Mouse (Mus musculus): ENCODE data around the gene Noc3l. TPM values are rescaled to one million over a fixed set of nuclear protein-coding genes. Genes with fewer than 3 reads are reported as not detected.

Noc3l gene
- polyA plus RNA-seq (2015; fragmentation: Nextera tagmentation; extraction: Ambion mirVana), result 6.0 and 6.6 TPM in 2 replicates

GRCm38 (mm10) chr19:38818766-38819426 lies at the start of gene Noc3l:
TSS of gene Noc3l (minus strand) at chr19:38819237.
- peak within 1 kb of the TSS; percentile 82 for H3K4me3 ChIP-seq (replicated peaks)
- ATAC-seq, result peak; percentile 99
- peaks cover 15% of the 10 kb centered on the region for H3K4me1 ChIP-seq (replicated peaks)
- H3K9ac ChIP-seq (replicated peaks), result peak within 1 kb of the TSS; percentile 85
- H3K27me3 ChIP-seq, result no peaks in the 10 kb centered on the region
- H3K9me3 ChIP-seq, result no peaks in the 10 kb centered on the region
- H3K36me3 ChIP-seq, result peaks cover 23% of the 10 kb centered on the region
- peak within 1 kb of the TSS; percentile 92 for H3K4me2 ChIP-seq (replicated peaks)
- under 1% methylated on average over 37 of the region's 38 CpGs for WGBS
- H3K27ac ChIP-seq, result peak within 1 kb of the TSS; percentile 25

DNA sequence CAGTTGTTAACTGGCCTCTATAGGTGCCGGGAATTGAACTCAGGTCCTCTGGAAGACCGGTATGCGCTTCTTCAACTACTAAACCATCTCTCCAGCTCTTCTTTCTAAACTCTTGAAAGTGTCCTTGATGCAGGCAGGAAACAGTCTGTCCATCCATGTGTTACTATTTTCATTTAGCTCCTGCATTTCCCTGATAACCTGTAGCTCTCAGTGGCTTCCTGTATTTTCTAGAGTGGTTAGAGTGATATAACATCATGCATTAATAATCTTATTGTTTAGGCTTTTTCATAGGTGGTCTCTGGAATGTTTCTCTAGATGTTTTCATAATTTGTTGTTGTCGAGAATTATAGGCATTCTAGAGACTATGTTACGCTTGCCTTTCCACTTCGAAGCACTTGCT lies 43.5 kb upstream of the Noc3l start:
- Histone ChIP-seq H3K9me3 (no peaks in the 10 kb centered on the region), H3K4me3 (replicated peaks) (no peak overlapping the region), H3K4me2 (replicated peaks) (no peak overlapping the region), H3K27ac (no peak overlapping the region), H3K4me1 (replicated peaks) (no peaks in the 10 kb centered on the region), H3K36me3 (peaks cover 4% of the 10 kb centered on the region; the same call in 1 of the 2 replicates), H3K27me3 (no peaks in the 10 kb centered on the region), H3K9ac (replicated peaks) (no peak overlapping the region)
- WGBS, result 94% methylated on average over 6 of the region's 6 CpGs
- ATAC-seq, result no peak

GRCm38 (mm10) chr19:38858224-38858623 lies 39.2 kb upstream of the Noc3l start:
- no peak overlapping the region for H3K9ac ChIP-seq (replicated peaks)
- no peak overlapping the region for H3K4me3 ChIP-seq (replicated peaks)
- H3K36me3 ChIP-seq, result no peaks in the 10 kb centered on the region
- H3K27ac ChIP-seq, result no peak overlapping the region
- 95% methylated on average over 3 of the region's 3 CpGs for WGBS
- no peak overlapping the region for H3K4me2 ChIP-seq (replicated peaks)
- no peak for ATAC-seq
- H3K9me3 ChIP-seq, result no peaks in the 10 kb centered on the region
- H3K27me3 ChIP-seq, result no peaks in the 10 kb centered on the region
- H3K4me1 ChIP-seq (replicated peaks), result no peaks in the 10 kb centered on the region

- Histone ChIP-seq H3K27me3 (no peaks in the 10 kb centered on the region), H3K27ac (no peak overlapping the region), H3K4me1 (replicated peaks) (no peaks in the 10 kb centered on the region), H3K9me3 (no peaks in the 10 kb centered on the region), H3K4me2 (replicated peaks) (no peak overlapping the region), H3K9ac (replicated peaks) (no peak overlapping the region), H3K36me3 (no peaks in the 10 kb centered on the region; the same call in 1 of the 2 replicates), H3K4me3 (replicated peaks) (no peak overlapping the region)
- 94% methylated on average over 2 of the region's 2 CpGs for WGBS
- no peak for ATAC-seq
Measured at GRCm38 (mm10) chr19:38846373-38846772, 27.3 kb upstream of the Noc3l start.

GRCm38 (mm10) chr19:38844817-38845216 lies 25.8 kb upstream of the Noc3l start:
- WGBS, result 61% methylated on average over 5 of the region's 5 CpGs
- Histone ChIP-seq H3K9ac (replicated peaks) (no peak overlapping the region), H3K4me1 (replicated peaks) (no peaks in the 10 kb centered on the region), H3K4me2 (replicated peaks) (no peak overlapping the region), H3K27me3 (no peaks in the 10 kb centered on the region), H3K36me3 (no peaks in the 10 kb centered on the region; the same call in 1 of the 2 replicates), H3K4me3 (replicated peaks) (no peak overlapping the region), H3K27ac (no peak overlapping the region), H3K9me3 (no peaks in the 10 kb centered on the region)
- ATAC-seq, result no peak

DNA sequence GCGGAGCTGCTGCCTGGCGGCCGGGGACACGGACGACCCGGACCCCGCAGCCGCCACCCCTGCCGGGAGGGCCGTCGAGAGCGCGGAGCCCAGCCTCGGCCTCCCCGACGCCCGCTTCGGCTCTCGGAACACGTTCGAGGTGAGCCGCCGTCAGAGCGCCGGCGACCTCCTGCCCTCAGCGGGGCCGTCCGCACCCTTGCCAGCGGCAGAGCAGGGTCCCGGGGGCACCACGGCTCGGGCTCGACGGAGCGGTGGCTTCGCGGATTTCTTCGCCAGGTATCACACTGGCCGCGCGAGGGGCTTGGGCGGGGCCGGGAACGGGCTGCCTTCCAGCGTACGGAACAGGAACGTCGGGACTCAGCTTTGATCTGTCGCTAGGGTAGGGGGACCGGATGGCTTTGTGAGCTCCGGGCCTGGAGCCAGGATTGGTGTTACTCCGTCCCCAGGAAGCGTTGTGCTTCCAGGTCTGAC lies 18.2 kb upstream of the Noc3l start:
- peaks cover 13% of the 10 kb centered on the region for H3K4me1 ChIP-seq (replicated peaks)
- H3K27me3 ChIP-seq, result no peaks in the 10 kb centered on the region
- peak overlapping the region; percentile 94 for H3K27ac ChIP-seq
- ATAC-seq, result peak; percentile 70
- under 1% methylated on average over 54 of the region's 54 CpGs for WGBS
- peak overlapping the region; percentile 84 for H3K9ac ChIP-seq (replicated peaks)
- H3K4me3 ChIP-seq (replicated peaks), result peak overlapping the region; percentile 81
- no peaks in the 10 kb centered on the region for H3K9me3 ChIP-seq
- peak overlapping the region; percentile 62 for H3K4me2 ChIP-seq (replicated peaks)
- H3K36me3 ChIP-seq, result no peaks in the 10 kb centered on the region; the same call in 1 of the 2 replicates

DNA sequence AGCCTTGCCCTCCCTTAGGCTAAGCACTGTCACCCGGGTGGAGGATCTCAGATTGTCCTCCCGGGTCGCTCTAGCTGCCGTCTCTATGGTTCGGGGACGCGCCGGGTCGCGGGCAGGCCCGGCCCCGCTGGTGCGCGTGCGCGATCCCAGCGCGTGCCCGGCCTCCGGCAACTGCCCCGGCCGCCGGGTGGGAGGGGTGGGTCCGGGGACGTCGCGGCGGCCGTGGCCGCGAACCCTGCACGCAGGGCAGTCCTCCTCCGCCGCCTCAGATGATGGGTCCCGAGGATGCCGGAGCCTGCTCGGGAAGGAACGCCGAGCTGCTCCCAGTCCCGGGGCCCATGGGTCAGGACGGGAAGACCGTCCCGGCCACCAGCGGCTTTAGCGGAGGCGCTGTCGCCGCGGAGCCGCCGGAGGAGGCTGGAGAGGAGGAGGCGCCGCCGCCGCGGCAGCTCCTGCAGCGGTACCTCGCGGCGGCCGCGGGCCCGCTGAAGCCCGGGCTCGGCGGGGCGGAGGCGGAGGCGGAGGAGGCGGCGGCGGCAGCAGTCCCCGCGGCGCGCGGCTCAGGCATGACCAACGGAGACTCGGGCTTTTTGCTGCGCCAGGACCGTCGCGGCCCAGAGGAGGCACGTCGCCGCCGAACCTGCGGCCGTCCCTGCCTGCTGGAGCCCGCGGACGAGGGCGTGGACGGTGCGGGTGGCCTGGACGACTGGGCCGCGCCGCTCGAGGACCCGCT lies 17.6 kb upstream of the Noc3l start, which contains the start of gene Tbc1d12:
TSS of gene Tbc1d12 (plus strand) at position 142 of the 733 bp plus-strand sequence.
- Histone ChIP-seq H3K9ac (replicated peaks) (peak within 1 kb of the TSS; percentile 84), H3K4me2 (replicated peaks) (peak within 1 kb of the TSS; percentile 62), H3K9me3 (no peaks in the 10 kb centered on the region), H3K4me3 (replicated peaks) (peak within 1 kb of the TSS; percentile 81), H3K27ac (peak within 1 kb of the TSS; percentile 94), H3K36me3 (no peaks in the 10 kb centered on the region; the same call in 1 of the 2 replicates), H3K27me3 (no peaks in the 10 kb centered on the region), H3K4me1 (replicated peaks) (peaks cover 13% of the 10 kb centered on the region)
- WGBS, result 0% methylated on average over 70 of the region's 101 CpGs
- peak; percentile 95 for ATAC-seq

- H3K27ac ChIP-seq, result peak overlapping the region; percentile 94
Measured at GRCm38 (mm10) chr19:38836084-38836437, 17.0 kb upstream of the Noc3l start.

DNA sequence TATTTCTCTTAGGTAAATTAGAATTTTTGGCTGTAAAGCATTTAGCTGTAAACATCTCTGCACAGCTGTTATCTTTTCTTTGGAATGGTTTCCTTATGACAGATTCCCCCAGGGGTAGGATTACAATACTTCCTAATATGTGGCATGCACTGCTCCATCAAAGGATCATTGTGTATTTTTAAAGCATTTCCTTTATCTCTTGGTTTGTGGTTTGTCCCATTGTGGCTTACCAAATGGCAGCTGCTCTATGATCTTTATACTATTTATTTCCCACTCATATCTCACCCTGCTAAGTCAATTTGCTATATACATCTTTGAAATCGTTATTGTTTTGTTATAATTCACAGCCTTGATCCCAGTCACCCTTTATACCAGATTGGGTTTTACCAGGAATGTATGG lies 14.2 kb upstream of the Noc3l start:
- H3K27me3 ChIP-seq, result no peaks in the 10 kb centered on the region
- H3K9ac ChIP-seq (replicated peaks), result no peak overlapping the region
- peaks cover 4% of the 10 kb centered on the region for H3K4me1 ChIP-seq (replicated peaks)
- WGBS, result 75% methylated on average over 1 of the region's 1 CpGs
- H3K27ac ChIP-seq, result no peak overlapping the region
- H3K4me2 ChIP-seq (replicated peaks), result no peak overlapping the region
- H3K9me3 ChIP-seq, result no peaks in the 10 kb centered on the region
- no peak overlapping the region for H3K4me3 ChIP-seq (replicated peaks)
- no peaks in the 10 kb centered on the region for H3K36me3 ChIP-seq
- ATAC-seq, result no peak

More at GRCm38 (mm10) chr19:38836084-38836437, 17.0 kb upstream of the Noc3l start:
- Histone ChIP-seq H3K4me2 (replicated peaks) (peak overlapping the region; percentile 62), H3K36me3 (no peaks in the 10 kb centered on the region), H3K4me1 (replicated peaks) (peaks cover 13% of the 10 kb centered on the region), H3K9me3 (no peaks in the 10 kb centered on the region), H3K4me3 (replicated peaks) (peak overlapping the region; percentile 81), H3K27me3 (no peaks in the 10 kb centered on the region), H3K9ac (replicated peaks) (peak overlapping the region; percentile 84; the same call in 1 of the 2 replicates)
- WGBS, result 28% methylated on average over 10 of the region's 10 CpGs
- peak; percentile 2 for ATAC-seq

- no peak overlapping the region for H3K4me3 ChIP-seq (replicated peaks)
- no peaks in the 10 kb centered on the region for H3K27me3 ChIP-seq
- H3K9me3 ChIP-seq, result no peaks in the 10 kb centered on the region
- no peak overlapping the region for H3K27ac ChIP-seq
- WGBS, result 93% methylated on average over 4 of the region's 4 CpGs
- H3K4me2 ChIP-seq (replicated peaks), result no peak overlapping the region
- no peak overlapping the region for H3K9ac ChIP-seq (replicated peaks)
- ATAC-seq, result no peak
- peaks cover 9% of the 10 kb centered on the region for H3K36me3 ChIP-seq
- H3K4me1 ChIP-seq (replicated peaks), result peaks cover 15% of the 10 kb centered on the region
Measured at GRCm38 (mm10) chr19:38820186-38820804, 1.3 kb upstream of the Noc3l start.

DNA sequence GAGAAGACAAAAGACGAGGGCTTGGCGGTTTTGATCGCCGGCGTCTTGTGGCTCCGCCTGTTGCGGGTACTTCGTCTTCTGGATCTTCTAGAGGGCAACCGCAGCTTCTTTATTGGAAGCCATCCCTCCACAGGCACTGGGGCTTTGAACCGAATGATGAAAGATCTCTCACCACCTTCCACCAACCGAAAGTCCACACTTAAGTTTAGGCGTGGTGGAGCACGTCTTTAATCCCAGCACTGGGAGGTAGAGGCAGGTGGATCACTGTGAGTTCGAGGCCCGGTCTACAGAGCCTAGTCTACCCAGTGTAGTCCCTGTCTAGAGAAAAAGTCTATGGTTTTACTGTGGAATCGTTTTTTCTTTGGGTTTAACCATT lies 378 bp upstream of the Noc3l start:
- Histone ChIP-seq H3K27ac (peak overlapping the region; percentile 25), H3K4me3 (replicated peaks) (peak overlapping the region; percentile 82), H3K4me2 (replicated peaks) (peak overlapping the region; percentile 92), H3K9ac (replicated peaks) (peak overlapping the region; percentile 85), H3K4me1 (replicated peaks) (peaks cover 15% of the 10 kb centered on the region), H3K9me3 (no peaks in the 10 kb centered on the region), H3K36me3 (peaks cover 18% of the 10 kb centered on the region), H3K27me3 (no peaks in the 10 kb centered on the region)
- WGBS, result 12% methylated on average over 16 of the region's 16 CpGs
- ATAC-seq, result peak; percentile 81

DNA sequence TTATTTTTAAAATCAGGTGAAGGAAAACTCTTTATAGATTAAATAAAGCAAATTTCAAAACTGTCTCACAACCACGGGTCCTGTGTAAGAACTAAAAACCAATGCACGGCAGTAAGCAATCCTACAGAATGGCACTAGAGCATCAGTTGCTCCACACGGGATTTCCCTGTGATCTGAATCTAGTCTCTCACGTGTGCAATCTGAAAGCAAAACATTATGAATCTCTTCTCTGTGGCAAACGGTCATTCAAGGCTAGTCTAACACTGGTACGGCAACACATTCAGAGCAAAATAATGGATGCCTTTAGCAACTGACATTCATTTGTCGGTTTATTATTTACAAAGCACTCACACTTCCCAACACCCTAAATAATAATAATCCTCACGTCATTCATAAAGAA lies 846 bp downstream of the Noc3l start:
- 48% methylated on average over 8 of the region's 8 CpGs for WGBS
- peak overlapping the region; percentile 85 for H3K9ac ChIP-seq (replicated peaks)
- ATAC-seq, result no peak
- H3K4me3 ChIP-seq (replicated peaks), result peak overlapping the region; percentile 82
- peak overlapping the region; percentile 92 for H3K4me2 ChIP-seq (replicated peaks)
- H3K9me3 ChIP-seq, result no peaks in the 10 kb centered on the region
- H3K4me1 ChIP-seq (replicated peaks), result peaks cover 15% of the 10 kb centered on the region
- H3K36me3 ChIP-seq, result peaks cover 28% of the 10 kb centered on the region
- no peak overlapping the region for H3K27ac ChIP-seq
- H3K27me3 ChIP-seq, result no peaks in the 10 kb centered on the region
